Mouse (Mus musculus): ENCODE measurements at regions not wholly inside any gene's neighbourhood (a gene's known extent, or its start where the extent isn't known, plus 50 kb on each side); places are given as distances from the start of the nearest gene placed in this dataset.

DNA sequence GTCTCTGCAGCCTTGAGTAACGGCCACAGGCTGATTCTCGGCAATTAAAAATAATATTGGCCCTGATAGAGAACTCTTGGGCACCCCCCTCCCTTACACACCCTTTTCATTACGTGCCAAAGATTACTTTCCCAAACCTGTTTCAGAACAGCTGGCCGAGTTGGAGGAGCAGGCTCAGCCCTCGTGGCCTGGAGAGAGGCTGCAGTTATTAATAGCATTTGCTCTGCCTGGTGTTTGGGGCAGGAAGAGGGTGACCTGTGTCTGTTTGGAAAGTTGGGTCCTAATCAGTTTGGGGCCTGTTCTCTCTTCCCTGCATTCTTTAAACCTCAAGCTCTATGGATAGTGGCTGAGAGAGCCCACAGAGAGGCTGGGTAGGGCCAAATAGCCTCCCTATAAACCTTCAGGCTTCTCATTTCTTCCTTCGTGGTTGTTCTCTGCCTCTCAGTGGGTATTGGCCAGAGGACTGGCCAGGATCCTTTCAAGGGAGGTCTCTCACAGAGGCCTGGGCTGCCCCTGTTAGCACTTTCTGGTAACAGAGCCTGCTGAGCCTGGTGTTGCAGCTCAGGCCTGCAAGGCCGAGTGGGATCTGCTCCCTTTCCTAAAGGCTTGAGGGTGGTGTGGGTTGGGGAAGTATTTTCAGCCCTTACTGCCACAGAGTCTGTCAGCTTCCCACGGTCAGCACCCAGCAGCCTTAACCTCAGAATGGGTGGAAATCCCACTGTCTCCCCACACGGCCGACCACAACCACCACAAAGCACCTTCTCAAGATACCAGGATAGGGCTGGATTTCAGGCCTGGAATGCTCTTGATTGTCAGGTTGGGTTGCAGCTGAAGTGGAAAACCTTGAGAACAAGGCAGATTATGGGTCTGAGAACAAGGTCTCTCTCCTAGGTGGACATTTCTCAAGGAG is 206.7 kb downstream of the Zfp36l1 start:
- no peak for DNase-seq

DNA sequence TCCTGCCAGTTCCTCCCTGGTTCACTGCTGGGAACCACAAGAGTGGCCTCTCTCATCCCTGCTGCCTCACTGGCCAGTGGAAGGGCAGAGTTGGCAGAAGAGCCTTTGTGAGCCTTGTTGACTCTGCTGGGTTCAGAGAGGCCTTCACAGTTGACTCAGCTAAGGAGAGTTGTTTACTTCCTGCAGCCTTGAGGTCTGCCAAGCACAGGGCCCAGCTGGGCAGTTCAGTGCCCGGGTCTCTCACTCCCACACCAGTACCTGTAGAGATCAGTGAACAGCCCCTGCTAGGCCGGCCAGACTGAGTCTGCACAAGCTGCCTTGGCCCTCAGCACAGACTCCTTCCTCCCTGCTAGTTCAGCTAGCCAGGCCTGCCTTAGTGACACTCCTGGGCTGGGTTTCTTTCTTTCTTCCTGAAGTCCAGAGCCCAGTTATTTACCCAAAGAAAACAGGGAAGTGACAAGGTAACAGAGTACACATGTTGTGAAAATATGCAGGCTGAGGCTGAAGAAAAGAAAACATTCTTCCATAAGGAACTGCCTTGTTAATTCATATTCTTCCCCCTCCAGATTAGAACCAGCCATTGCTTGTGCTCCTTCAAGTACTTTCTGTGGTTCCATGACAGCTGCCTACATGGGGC is 207.8 kb downstream of the Zfp36l1 start:
- DNase-seq, result no peak

DNA sequence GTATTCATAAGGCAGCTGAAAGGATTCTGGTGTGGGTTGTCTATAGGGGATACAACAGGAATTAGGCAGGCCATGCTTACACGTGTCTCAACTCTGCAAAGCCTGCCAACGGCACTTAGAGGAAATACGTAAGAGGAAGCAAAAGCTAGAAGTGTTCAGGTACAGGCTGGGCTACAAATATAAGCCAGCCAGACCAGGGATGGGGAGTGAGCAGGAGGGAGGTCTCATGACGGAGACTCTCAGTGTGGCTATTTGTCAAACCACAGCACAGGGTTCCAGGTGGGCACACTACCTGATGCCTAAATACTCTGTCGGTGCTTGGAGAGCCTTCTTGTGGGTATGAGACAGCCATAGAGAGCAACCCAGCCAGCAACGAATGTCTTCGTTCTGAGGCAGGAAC is 210.1 kb downstream of the Zfp36l1 start:
- DNase-seq, result no peak

DNA sequence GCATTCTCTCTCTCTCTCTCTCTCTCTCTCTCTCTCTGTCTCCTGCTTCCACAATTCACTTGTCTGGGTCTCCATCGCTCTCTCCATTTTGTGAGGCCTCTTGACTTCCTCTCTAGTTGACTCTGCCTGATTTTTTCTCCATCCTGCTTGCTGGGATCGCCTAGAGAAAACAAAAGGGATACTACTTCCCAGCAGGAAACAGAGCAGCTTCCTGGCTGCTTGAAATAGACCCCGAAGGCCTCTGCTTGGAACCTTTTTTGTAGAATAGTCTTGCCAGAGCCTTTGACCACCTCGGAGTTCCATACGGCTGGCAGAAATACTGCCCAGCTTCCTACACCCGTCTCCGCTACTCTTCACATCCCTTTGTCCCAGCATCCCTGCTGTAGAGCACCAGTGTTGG is 210.7 kb downstream of the Zfp36l1 start:
- no peak for DNase-seq

DNA sequence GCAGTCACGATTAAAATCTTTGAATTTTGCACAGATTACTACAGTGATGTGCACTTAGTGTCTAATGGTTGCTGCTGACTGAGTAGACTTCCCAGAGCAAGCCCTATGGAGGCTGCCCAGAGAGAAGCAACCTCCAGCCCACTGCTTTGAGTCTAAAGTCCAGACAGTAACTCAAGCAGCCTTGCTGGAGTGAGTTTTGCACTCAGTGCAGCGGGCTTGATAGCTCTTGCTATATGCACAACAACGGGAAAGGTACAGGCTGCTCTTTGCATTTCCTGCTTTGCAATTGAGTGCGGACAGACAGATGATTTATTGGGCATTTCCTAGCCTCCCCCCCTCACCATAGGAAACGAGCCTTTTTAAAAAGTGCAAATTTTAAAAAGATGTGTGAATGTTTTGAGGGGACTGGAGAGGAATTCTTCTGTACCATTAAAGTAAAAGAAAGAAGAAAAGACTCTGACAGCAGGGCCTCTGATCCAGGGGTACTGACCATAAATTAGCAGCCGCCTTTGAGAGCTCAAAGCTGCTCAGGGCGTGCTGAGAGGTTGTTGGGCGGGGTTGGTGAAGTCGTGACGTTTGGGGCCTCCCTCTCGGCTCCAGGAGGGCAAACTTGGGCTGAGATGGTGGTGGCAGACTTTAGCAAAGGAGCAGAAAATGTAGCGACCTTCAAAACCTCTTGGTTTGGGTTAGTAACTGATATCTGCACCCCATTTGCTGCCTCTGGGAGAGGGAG is 214.4 kb downstream of the Zfp36l1 start:
- DNase-seq, result peak; percentile 44

DNA sequence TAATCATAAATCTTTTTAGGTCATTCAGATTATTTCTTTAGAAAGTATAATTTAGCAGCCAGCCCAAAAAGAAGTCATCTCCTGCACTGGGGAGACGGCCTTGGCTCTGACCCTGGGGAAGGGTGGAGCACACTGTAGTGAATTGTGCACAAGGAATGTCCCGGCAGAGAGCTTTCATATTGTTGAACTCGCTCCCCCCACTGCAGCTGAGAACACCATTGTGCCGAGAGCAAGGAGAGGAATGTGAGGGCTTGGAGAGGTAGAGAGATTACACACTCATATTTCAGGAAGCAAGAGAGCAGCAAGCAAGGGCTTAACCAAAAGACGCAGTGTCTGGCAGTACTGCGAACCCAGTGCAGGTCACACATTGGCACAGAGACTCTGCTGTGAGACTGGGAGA is 216.8 kb downstream of the Zfp36l1 start:
- DNase-seq, result no peak

DNA sequence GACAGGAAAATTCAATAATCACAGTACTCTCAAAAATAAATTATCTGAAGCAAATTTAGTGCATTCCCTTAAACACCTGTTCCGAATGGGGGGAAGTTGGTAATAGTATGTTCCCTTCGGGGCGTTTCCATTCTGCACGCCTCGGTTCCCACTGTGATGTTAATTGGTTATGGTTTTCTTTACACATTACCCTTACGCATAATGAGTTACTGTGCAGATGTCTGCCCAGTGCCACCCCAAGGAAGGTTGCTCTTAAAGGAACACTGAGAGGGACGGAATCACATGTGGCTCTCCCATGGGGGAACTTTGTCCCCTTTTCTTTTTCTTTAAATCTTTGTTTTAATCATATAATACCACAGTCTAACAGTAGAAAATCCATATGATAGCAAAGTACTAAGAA is 217.5 kb downstream of the Zfp36l1 start:
- DNase-seq, result no peak

DNA sequence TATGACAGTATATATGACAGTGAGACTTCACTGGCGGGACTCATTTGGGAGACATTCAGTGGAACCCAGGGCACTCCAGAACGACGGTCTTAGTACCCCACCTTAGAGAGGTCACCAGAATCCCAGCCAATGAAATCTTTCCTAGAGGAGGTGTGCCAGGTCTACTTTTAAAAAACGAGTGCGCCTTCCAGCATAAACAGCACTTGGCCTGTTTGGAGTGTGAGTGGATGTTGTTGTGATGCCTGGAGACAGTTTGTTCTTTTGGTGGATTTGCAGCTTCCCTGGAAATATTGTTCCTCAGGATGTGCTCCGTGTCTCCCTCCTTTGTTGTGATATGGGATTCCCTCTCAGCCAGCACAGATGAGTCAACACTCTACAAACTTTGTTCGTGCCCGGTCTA is 219.9 kb downstream of the Zfp36l1 start:
- no peak for DNase-seq

DNA sequence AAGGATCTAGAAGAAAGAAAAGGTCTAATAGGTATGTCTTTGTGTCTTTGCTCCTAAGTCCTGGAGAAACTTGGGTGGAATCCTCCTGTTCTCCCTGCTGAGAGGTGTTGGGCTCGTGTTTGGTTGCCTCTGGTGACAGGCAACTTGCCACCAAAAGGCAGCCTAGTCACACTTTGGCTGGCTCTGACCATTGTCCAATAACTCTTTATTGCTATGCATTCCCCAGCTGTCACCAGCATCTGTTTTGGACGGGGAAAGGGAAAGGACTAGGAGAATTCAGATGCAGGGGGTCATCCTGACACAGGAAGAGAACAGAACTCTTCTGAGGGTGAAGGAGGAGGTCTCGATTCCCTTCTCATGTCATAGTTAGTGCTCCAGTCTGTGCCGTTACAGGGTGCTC is 220.9 kb downstream of the Zfp36l1 start:
- DNase-seq, result no peak

DNA sequence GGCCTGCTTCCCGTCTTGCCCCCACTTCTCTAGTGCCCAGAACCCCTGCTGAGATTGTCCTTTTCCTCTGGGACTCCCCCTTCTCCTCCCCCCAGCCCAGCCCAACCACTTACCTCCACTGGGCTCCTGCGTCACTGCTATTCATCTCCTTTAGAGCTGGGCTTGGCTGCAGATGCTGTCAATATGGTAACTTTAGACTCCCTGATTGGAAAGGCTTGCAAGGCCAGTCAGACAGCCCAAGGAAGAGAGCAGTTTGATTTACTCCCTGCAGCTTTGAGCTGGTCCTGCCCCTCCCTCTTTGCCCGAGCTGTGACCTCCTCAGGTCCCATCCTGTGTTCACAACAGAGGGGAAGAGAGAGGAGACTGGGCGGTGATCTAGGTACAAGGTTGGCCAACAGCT is 221.9 kb downstream of the Zfp36l1 start:
- DNase-seq, result no peak

DNA sequence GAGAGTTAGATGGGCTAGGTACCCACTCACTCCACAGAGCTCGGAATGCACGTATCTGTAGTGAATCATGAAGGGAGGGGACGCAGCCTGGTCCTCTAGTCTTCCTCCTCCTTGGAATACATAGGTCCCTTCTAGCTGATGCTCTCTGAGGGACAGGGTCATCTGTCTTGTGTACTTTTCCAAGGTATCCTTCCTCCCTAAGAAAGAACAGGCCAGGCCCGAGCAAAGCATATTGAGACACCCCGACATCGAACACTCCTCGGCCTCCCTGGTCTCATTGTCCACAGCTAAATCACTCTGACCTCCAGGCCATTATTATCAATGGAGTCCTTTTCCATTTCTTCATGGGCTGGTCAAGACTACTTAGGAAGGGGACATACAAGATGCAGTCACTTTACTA is 222.5 kb downstream of the Zfp36l1 start:
- DNase-seq, result no peak

DNA sequence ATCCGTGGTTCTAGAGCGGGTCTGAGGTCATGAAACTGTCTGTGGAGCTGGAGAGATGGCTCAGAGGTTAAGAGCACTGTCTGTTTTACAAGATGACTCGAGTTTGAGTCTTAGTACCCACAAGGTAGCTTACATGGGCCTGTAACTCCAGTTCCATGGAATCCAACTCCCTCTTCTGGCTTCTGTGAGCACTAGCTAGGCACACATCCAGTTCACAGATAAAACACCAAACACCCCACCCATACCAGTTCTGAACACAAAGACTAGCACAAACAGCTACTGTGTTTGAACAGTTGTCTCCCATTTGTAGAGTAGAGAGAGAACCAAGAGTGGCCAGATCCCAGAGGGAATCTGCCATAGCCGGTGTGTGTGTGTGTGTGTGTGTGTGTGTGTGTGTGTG is 224.0 kb downstream of the Zfp36l1 start:
- no peak for DNase-seq

DNA sequence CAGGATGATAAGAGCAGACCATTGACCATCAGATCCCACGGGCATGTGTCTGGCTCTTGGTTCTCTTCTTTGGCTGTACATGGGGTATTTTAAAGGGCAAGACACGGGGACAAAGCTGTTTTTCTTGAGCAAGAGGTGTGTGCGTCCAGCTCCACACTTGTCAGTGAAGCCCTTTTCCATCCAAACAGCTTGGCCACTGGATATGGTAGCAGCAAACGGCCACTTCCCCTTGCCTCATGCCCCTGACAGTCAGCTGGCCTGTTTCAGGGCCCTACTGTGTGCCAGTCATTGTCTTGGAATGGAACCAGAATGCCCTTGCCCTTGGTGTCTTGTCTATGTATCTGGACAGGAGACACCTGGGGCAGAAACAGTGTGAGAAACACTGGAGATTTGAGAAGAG is 224.7 kb downstream of the Zfp36l1 start:
- no peak for DNase-seq

DNA sequence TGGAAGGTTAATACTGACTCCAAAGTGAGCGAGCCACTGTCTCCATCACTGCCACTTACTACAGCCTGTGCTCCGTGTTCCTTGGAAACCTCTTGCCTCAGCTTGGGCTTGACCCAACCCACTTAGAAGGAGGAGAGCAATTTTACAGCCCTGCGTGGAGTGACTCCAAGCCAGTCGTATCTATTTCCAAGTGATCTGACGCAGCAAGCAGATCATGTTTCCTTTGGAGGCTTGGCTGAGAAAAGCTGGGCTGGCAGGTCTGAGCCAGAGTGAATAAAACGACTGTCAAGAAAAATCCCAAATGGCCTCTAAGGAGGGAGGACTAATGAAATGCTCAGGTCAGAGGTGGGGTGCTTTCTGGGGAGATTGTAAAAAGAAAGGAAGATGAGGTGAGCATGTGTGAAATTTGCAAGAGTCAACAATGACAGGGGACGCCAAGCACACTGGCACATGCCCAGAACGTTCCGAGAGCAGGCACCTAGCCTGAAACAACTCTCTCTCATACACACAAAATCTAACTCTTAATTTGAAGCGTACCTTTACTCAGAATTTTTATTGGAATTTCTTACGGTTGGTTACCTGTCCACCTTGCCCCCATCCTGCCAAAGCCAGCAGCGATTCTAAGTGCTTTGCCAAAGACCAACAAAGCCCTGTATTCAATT is 225.5 kb downstream of the Zfp36l1 start:
- no peak for DNase-seq

DNA sequence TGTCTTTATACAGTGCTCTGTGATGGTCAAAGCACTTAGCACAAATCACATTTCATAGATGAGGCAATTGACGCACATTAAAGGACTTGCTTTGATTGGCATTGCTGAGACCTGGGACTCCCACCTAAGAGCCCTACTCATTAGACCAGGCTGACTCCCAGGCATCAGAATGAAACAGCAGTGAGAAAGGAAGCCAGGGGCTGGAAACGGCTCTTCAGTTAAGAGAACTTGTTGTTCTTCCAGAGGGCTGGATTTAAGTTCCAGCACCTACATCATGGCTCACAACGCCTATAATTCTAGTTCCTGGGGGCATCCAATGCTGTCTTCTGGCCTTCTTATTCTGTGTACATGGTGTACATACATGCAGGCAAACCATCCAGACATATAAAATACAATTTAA is 226.3 kb downstream of the Zfp36l1 start:
- no peak for DNase-seq

DNA sequence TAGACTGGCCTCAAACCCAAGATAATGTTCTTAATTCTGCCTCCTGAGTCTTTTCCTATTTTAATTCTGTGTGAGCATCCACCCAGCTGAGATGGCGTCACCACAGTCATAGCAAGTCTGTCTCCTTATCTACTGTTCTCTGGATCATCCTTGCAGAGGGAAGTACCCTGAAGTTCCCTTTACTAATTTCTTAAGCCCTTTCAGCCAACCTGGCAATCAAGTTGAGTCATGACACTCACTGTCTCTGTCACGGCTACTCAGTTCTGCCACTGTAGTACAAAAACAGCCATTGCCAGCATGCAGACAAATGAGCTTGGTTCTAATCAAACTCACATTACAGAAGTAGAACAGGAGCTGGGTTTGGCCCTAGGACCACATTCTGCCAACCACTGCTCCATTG is 227.5 kb downstream of the Zfp36l1 start:
- DNase-seq, result no peak

DNA sequence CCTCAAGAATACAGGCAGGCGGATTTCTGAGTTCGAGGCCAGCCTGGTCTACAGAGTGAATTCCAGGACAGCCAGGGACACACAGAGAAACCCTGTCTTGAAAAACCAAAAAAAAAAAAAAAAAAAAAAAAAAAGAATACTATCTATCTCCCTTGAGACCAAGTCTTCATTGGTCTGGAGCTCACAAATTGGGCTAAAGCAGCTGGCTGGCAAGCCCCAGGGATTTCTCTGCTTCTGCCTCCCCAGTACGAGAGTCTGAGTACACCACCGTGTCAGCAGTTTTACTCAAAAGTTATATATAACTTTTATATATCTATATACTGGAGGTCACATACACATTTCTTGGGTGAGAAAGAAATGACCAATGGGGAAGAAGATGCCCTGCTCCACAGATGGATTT is 229.2 kb downstream of the Zfp36l1 start:
- DNase-seq, result no peak

DNA sequence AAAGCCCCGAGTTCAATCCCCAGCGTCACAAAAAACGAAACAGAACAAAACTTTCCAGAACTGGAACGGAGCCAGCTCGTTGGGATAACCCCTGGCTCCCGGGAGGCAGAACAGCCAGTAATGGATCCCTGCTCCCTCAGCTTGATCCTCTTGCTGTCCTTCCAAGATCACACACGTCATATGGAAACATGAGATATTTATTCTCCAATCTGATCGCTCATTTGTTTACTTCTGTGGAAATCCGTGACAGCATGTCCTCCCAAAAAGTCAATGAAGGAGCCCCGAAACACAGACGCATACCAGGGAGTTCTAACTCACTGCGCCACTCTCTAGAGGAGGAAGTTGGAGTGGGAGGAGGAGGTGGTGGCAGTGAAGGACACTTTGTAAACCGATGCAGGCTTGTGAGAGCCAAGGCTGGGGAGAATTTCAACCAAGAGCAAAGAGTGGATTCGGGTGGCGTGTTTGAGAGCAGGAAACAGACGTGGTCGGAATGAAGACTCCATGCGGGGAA is 232.0 kb downstream of the Zfp36l1 start:
- no peak for DNase-seq

DNA sequence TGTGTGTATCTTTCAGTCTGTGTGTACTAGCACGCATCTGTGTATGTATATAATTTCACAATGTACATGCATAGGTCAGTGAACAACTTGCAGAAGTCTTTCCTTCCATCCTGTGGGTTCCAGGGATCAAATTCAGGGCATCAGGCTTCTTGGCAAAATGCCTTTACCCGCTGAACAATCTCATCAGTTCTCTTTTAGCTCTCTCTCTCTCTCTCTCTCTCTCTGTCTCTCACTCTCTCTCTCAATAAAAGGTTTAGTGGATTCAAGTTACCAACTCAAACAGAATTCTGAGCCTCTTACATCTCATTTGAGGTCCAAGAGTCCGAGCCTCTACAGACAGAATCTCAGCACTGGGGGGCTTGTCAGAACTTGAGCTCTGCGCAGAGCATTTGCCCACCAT is 232.5 kb downstream of the Zfp36l1 start:
- DNase-seq, result no peak

DNA sequence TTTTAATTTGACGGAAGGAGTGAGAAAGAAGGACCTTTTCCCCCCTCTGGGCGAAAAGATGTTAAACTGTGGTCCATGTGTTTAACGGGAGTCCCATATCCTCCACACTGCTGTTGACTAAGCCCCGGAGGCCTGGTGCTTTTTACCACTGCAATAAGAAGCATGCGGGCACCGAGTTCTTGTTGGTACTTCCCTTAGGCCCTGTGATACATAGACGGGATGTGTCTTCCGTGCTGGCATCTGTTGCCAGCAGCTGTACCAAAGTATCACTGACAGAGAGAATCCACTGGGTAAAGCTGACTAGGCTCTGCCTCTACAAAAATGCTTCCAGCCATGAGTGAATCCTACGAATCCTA is 232.9 kb downstream of the Zfp36l1 start:
- no peak for DNase-seq

DNA sequence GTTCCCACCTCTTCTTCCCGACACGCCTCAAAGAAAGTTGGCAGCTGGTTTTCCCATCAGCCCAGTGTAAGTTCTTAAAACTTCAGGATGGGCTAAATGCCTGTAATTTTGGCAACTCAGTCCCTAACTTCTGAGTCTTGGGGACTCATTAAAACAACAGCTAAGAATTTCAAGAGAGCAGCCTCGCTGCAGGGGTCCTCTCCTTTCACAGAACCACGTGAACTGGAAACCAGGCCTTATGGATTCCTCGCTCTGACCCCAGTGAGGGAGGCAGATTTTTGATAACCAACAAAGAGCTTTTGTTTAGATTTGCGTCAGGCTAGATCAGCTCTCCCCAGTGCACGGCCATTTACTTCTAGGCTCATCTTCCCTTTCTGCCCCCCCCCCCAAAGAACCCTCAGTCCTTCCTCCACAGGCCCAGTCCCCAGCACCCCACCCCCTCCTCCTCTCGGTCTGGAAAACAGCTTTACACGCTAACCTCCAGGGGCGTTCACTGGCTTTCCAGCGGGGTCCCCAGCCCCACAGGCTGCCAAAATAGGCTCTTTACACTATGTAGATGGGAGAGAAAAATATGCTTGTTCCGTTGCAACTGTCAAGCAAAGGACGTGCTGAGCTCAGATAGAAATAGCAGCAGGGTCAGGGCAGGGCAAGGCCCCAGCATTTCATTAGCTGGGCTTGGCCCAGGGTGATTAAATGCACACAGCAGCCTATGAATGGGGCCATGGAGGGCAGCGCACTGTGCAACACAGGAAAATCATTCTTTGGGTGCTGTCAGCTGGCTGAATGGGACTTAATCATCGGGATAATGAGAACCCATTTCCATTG is 233.5 kb downstream of the Zfp36l1 start:
- no peak for DNase-seq

DNA sequence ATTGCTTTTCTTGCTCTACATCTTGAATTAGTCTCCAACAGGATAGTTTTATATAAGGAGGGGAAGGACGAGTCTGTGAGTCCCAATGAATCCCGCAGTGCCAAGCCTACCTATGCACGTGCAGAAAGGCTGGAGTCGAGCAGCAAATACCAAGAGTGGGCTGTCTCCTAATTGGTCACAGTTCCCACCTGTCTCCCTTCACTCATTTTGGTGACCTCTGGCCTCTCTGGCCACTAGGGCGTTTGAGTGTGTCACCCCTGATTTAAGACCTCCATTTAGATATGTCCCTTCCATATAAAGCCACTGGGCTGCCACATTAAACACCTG is 234.1 kb downstream of the Zfp36l1 start:
- no peak for DNase-seq

DNA sequence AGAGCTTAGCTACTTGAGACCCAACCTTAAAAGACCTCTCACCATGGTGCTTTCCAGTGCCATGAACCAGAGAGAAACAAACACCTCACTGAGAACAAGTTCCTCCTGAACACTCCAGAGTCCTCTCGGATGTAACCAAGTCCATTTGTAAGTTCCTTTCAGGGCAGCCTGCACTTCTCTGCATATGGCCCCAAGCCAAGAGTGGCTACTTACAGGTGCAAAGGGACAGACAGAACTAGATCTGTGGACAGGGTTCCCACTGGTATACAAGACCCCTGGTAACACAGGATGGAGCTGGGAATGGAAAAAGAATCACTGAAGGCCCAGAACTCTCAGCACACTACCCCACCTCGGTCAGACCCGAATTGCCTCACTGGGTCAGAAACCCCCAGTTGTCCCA is 234.7 kb downstream of the Zfp36l1 start:
- DNase-seq, result no peak

All from thymus, postnatal 4 days (tissue).